Mouse (Mus musculus) forebrain, embryonic 16.5 days (tissue): ENCODE data around the gene Aig1. TPM values are rescaled to one million over a fixed set of nuclear protein-coding genes. Genes with fewer than 3 reads are reported as not detected.

Experiments
- ATAC-seq: fragments of 200-750 bp; cut with Nextera tagmentation; 2 replicates; pipeline ENCODE4 v1.8.0; 2017; ENCODE audit warnings: mild to moderate bottlenecking, moderate library complexity
- H3K27ac ChIP-seq: fragments of 300-500 bp; sonication (generic); 2 replicates; pipeline ENCODE4 v1.5.1; 2014; ENCODE audit warnings: low read length, control low read depth
- H3K27me3 ChIP-seq: fragments of 300-500 bp; sonication (generic); replicated peaks from 2 replicates; pipeline ENCODE4 v1.6.1; 2014; ENCODE audit warnings: low read length; ENCODE audit not compliant: control insufficient read depth, insufficient read depth
- H3K36me3 ChIP-seq: fragments of 300-500 bp; sonication (generic); 2 replicates; pipeline ENCODE4 v1.6.1; 2014; ENCODE audit not compliant: control insufficient read depth, insufficient read depth
- H3K4me1 ChIP-seq: fragments of 300-500 bp; sonication (generic); replicated peaks from 2 replicates; pipeline ENCODE4 v1.6.1; 2014; ENCODE audit warnings: low read length; ENCODE audit not compliant: control insufficient read depth, insufficient read depth
- H3K4me2 ChIP-seq: fragments of 300-500 bp; sonication (generic); 2 replicates; pipeline ENCODE4 v1.6.1; 2014; ENCODE audit warnings: mild to moderate bottlenecking, low read length, control low read depth
- H3K4me3 ChIP-seq: fragments of 300-500 bp; sonication (generic); replicated peaks from 2 replicates; pipeline ENCODE4 v1.5.1; 2014; ENCODE audit warnings: mild to moderate bottlenecking, low read length, control low read depth
- H3K9ac ChIP-seq: fragments of 300-500 bp; sonication (generic); replicated peaks from 2 replicates; pipeline ENCODE4 v1.6.1; 2014; ENCODE audit warnings: low read depth, low read length, control low read depth
- H3K9me3 ChIP-seq: fragments of 300-500 bp; sonication (generic); 2 replicates; pipeline ENCODE4 v1.6.1; 2016; ENCODE audit warnings: low read length; ENCODE audit not compliant: control insufficient read depth
- WGBS: fragments of 180-500 bp; shearing (Covaris S2); extraction: QIAGEN DNeasy Blood & Tissue Kit; methylation state at CpG from one replicate; pipeline ENCODE4 v1.1.7; 2014; 5-methylcytosine and 5-hydroxymethylcytosine counted together
- polyA plus RNA-seq: library from polyadenylated mRNA; unstranded; fragments of >200 nt; fragmentation: Nextera tagmentation; extraction: Ambion mirVana; gene quantifications from 2 replicates; pipeline ENCODE4 v1.2.1, GENCODE M21; 2015

The Aig1 gene
- polyA plus RNA-seq, 1 experiment from 2014 or later: 78.0 TPM

DNA sequence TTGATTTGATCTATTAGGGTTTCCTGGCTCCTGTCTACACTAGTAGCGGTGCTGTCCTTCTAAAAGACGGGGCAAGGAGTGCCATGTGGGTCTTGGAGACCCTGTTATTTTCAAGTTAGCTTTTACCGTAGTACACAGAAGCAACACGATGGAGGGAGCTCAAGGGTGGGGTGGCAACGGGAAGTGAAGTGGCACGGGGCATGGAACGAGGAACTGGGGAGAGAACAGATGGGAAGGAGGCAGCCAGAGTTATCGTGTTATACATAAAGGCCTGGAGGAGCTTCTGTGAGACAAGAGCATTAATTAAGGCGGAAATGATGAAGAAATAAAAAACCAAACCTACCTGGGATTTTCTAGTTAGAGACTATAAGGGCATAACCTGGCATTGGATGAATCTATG is 31.8 kb downstream of the Aig1 start:
- no peaks in the 10 kb centered on the region for H3K4me1 ChIP-seq
- ATAC-seq: no peak
- no peaks in the 10 kb centered on the region for H3K27me3 ChIP-seq
- H3K9ac ChIP-seq: no peak overlapping the region
- WGBS: 81% methylated on average over 9 of the region's 9 CpGs
- no peaks in the 10 kb centered on the region for H3K9me3 ChIP-seq
- no peaks in the 10 kb centered on the region for H3K36me3 ChIP-seq
- no peak overlapping the region for H3K27ac ChIP-seq
- no peak overlapping the region for H3K4me2 ChIP-seq
- no peak overlapping the region for H3K4me3 ChIP-seq

DNA sequence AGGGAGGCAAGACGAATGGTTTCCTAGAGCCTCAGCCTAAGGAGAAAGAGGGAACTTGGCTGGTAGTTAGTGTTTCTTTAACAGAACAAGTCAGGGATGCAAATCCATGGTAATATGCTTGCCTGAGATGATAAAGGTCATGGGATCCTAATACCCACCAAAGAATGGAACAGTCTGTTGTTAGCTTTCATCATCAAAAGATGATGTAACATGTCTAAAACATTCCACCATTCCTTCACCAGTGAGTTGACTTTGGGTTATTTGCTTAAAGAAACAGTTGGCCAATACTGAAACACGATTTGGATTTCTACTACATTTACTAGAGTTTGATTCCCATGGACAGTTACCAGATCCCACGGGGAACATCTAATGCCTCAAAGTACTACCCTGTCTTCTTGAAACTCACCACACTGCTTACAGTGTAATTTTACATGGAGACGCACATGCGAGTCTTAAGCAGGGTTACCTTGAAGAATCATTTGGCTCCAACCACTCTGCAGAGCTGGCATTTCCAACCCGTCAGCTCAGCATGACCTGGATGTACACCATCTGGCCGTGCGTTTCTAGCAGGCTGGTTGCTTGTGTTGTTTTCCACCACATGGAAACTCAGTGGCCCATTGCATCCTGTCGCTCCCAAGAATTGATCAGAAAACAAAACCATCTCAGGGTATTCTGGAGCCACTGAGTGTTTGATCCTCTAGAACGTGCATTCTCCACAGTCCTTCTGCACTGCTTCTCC is 32.9 kb downstream of the Aig1 start:
- H3K4me1 ChIP-seq: no peaks in the 10 kb centered on the region
- no peaks in the 10 kb centered on the region for H3K27me3 ChIP-seq
- no peaks in the 10 kb centered on the region for H3K36me3 ChIP-seq
- no peak overlapping the region for H3K27ac ChIP-seq
- 88% methylated on average over 10 of the region's 10 CpGs for WGBS
- H3K9ac ChIP-seq: no peak overlapping the region
- H3K9me3 ChIP-seq: no peaks in the 10 kb centered on the region
- H3K4me2 ChIP-seq: no peak overlapping the region
- ATAC-seq: no peak
- H3K4me3 ChIP-seq: no peak overlapping the region

DNA sequence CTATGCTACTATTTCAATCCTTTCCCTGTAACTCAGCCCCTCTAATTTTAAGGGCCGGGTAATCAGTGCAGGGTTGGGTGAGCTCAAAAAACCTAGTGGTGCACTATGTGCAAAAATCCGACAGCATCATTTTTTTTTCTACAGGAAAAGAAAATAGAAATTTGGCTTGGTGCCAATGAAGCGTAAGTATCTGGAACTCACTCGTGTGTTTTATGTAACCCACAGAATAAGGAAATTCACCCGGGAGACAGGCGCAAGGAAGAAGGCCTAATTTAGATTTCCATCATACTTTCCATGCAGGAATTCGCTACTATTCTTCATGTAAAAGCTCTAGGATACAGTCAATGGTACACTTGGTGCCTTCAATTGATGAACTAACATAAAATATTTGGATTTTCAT is 34.7 kb downstream of the Aig1 start:
- Histone ChIP-seq H3K27ac (no peak overlapping the region), H3K4me3 (no peak overlapping the region), H3K4me2 (no peak overlapping the region), H3K36me3 (no peaks in the 10 kb centered on the region), H3K9me3 (no peaks in the 10 kb centered on the region), H3K4me1 (no peaks in the 10 kb centered on the region), H3K9ac (no peak overlapping the region), H3K27me3 (no peaks in the 10 kb centered on the region)
- WGBS: 59% methylated on average over 7 of the region's 7 CpGs
- ATAC-seq: no peak

DNA sequence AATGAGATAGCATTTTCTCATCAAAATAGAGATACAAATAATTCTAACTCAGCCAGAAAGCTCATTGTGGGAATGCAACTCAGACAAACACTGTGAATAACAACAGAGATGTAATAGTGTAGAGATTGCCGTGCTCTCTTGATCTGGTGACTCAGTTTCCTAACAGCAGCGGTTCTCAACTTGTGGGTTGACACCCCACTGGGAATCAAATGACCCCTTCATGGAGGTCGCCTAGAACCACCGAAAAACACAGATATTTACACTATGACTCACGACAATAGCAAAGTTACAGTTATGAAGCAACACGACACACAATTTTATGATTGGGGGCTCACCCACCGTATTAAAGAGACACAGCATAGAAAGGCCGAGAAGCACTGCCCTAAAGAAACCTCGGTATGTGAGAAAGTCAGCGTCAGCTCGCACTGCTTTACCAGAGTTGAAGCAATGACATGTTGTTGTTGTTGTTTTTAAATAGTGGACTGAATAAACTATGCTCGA is 35.7 kb downstream of the Aig1 start:
- Histone ChIP-seq H3K4me1 (no peaks in the 10 kb centered on the region), H3K27me3 (no peaks in the 10 kb centered on the region), H3K9me3 (no peaks in the 10 kb centered on the region), H3K36me3 (no peaks in the 10 kb centered on the region), H3K4me2 (no peak overlapping the region), H3K4me3 (no peak overlapping the region), H3K9ac (no peak overlapping the region), H3K27ac (no peak overlapping the region)
- no peak for ATAC-seq
- 89% methylated on average over 12 of the region's 12 CpGs for WGBS

DNA sequence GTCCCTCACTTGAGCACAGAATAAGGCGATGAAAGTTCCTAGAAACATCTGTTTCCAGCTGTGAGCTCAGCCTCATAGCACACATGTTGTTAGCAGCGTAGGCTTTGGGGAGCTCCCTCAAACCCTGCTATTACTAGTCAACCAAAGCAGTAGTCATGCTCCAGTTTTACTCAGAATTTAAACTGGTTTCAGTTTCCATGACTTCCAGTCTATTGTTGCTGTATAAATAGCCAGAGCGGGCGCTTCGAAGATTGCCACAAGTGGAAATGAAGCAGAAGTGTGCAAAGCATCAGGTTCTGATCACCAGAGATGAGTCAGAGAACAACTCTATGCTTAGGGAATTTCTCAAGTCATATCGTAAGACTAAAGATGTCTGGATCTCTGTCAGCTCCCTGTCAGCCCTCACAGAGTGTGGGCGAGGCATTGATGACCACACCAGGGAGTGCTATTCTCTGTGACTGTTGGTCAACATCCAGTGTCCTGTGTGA is 36.2 kb downstream of the Aig1 start:
- ATAC-seq: no peak
- no peaks in the 10 kb centered on the region for H3K4me1 ChIP-seq
- WGBS: 91% methylated on average over 7 of the region's 7 CpGs

DNA sequence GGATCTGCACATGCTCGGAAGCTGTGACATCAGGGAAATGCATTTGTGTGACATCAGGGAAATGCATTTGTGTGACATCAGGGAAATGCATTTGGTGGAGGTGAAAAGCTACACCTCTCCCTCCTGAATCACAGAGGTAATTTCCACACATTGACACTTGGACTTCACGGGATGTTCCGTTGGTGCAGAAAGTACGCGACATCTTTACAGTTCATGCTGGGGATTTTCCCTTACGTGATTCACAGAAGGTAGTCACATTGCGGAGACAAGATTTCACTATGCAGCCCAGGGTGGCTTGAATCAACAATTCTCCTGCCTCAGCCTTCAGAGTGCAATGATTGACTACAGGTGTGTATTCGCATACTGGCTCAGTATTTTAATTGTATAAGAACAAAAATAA is 41.6 kb downstream of the Aig1 start:
- 97% methylated on average over 8 of the region's 8 CpGs for WGBS
- Histone ChIP-seq H3K36me3 (no peaks in the 10 kb centered on the region), H3K9ac (no peak overlapping the region), H3K4me1 (no peaks in the 10 kb centered on the region), H3K27me3 (no peaks in the 10 kb centered on the region), H3K4me2 (no peak overlapping the region), H3K27ac (no peak overlapping the region), H3K4me3 (no peak overlapping the region), H3K9me3 (no peaks in the 10 kb centered on the region)
- ATAC-seq: no peak

More for the DNA sequence above, 36.2 kb downstream of the Aig1 start:
- H3K4me3 ChIP-seq: no peak overlapping the region
- no peaks in the 10 kb centered on the region for H3K27me3 ChIP-seq
- H3K4me2 ChIP-seq: no peak overlapping the region
- H3K9me3 ChIP-seq: no peaks in the 10 kb centered on the region
- no peak overlapping the region for H3K27ac ChIP-seq
- H3K9ac ChIP-seq: no peak overlapping the region
- H3K36me3 ChIP-seq: no peaks in the 10 kb centered on the region

DNA sequence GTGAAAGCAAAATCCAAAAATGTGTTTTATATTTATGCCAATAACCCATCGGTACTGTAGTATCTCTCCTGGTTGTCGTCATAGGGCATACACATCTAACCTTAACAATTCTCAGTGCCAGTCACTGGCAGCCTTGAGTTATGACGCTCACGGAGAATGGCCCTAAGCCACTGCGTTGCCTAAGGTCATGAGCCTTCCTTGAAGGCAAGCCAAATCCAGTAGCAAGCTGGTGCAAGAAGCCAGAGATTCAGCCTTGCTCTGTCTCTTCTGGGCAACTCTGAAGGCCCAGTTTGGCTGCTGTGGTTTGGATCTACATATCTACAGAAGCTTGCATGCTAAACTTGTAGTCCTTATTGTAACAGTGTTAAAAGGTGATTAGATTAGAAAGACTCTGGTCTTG is 55.2 kb downstream of the Aig1 start:
- H3K4me1 ChIP-seq: no peaks in the 10 kb centered on the region
- ATAC-seq: no peak
- no peaks in the 10 kb centered on the region for H3K27me3 ChIP-seq
- H3K27ac ChIP-seq: no peak overlapping the region
- H3K36me3 ChIP-seq: no peaks in the 10 kb centered on the region
- H3K4me2 ChIP-seq: no peak overlapping the region
- no peak overlapping the region for H3K9ac ChIP-seq
- no peak overlapping the region for H3K4me3 ChIP-seq
- H3K9me3 ChIP-seq: no peaks in the 10 kb centered on the region
- WGBS: 98% methylated on average over 5 of the region's 5 CpGs

DNA sequence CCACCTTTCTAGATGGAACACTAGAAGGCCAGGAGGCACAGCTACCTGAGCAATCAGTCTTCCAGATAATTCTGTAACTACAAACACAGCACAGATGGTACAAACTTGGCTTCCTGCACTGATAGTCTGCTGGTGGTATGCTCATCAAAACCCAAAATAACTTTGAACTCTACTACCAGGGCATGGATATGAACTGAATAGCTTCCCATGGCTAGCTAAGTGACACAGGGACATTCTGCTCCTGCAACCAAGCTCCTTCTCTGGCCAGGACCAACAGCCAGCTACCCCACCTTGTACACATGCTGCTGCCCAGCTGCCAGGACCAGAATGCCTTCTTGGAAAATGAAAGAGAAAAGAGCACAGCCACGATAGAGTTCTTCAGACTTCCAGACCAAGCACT is 60.5 kb downstream of the Aig1 start:
- no peaks in the 10 kb centered on the region for H3K27me3 ChIP-seq
- 86% methylated on average over 1 of the region's 1 CpGs for WGBS
- no peaks in the 10 kb centered on the region for H3K36me3 ChIP-seq
- H3K27ac ChIP-seq: no peak overlapping the region
- H3K9me3 ChIP-seq: no peaks in the 10 kb centered on the region
- H3K4me2 ChIP-seq: no peak overlapping the region
- no peak for ATAC-seq
- H3K4me1 ChIP-seq: no peaks in the 10 kb centered on the region
- H3K9ac ChIP-seq: no peak overlapping the region
- no peak overlapping the region for H3K4me3 ChIP-seq

DNA sequence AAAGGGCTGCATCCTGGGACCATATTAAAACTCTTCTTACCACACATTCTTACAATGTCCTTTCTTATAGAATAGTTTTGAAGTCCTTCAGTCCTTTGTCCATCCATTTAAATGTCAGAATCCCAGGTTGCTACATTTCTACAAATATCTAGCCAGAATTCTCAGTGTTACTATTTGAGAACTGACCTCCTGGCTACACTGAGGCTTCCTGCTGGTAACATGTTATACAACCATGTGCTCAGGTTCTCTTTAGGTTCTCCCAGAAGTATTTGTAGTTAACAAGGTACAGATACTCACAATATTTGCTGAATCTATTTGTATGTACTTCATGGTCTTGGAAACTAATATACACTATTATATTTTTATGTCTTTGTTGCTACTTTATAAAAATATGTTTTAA is 62.0 kb downstream of the Aig1 start:
- Histone ChIP-seq H3K36me3 (no peaks in the 10 kb centered on the region), H3K4me3 (no peak overlapping the region), H3K27me3 (no peaks in the 10 kb centered on the region), H3K27ac (no peak overlapping the region), H3K9me3 (no peaks in the 10 kb centered on the region), H3K9ac (no peak overlapping the region), H3K4me2 (no peak overlapping the region), H3K4me1 (no peaks in the 10 kb centered on the region)
- no peak for ATAC-seq

DNA sequence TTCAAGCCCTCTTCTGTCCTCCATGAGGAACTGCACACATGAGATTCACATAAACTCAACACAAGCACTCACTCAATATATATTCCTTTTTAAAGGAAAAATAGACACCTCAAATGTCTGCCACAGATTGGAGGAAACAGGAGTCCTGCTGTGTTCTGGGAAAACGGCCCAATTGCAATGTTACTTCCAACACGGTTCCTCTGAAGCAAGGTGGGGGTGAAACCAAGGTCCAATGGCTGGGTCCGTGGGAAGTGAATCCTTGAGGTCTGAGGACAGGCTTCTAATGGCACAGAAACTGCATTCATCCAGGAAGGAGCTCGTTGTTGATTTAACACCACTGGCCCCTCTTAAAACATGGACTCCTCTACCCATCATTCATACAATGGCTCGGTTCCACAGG is 67.5 kb downstream of the Aig1 start:
- Histone ChIP-seq H3K4me2 (no peak overlapping the region), H3K36me3 (peaks cover 3% of the 10 kb centered on the region; the same call in 1 of the 2 replicates), H3K4me1 (no peaks in the 10 kb centered on the region), H3K4me3 (no peak overlapping the region), H3K27ac (no peak overlapping the region), H3K9ac (no peak overlapping the region), H3K9me3 (no peaks in the 10 kb centered on the region), H3K27me3 (no peaks in the 10 kb centered on the region)
- 88% methylated on average over 5 of the region's 5 CpGs for WGBS
- ATAC-seq: no peak
